Mouse (Mus musculus) kidney, postnatal 4 days (tissue): ENCODE data around the gene Ntm.

Source experiments
- DNase-seq, 2 experiments: peaks; one replicate each; pipeline ENCODE4 v3.0.0; 2021; ENCODE audit warnings: mixed read lengths in 2 of 2

Ntm gene

DNA sequence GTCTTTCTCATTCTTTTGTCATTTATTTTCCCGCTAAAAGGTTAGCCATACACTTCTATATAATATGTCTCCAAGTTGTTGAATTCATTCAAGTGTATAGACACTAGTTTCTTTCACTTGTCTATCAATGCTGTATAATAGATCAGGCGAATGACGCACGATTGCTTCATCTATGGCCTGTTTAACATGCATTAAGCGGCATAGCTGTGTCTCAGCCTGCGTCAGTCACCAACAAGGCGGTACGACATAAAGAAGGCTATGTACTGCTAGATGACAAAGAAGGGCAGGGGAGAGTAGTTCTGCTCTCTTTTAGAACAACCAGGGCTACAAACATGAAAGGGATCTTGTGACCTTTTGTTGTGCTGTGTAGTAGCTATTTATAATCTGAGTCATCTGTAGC lies 746.4 kb downstream of the Ntm start:
- DNase-seq, result no peak

DNA sequence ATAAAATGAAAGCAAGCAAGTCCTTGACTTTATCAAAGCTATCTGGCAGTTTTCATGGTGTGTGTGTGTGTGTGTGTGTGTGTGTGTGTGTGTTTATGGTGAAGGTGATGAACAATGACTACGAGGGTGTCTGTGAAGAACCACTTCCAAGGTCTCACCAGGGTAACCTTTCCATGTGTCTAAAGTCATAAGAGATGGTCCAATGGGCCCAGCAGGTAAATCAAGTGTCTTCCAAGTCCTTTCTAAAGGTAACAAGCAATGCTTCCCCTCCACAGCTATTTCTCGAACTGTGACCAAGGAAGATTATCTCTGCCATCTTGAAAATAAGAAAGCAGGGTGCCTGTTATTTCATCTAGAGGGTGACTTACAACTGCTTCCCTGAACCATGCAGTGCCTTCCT lies 747.1 kb downstream of the Ntm start:
- DNase-seq, result no peak

DNA sequence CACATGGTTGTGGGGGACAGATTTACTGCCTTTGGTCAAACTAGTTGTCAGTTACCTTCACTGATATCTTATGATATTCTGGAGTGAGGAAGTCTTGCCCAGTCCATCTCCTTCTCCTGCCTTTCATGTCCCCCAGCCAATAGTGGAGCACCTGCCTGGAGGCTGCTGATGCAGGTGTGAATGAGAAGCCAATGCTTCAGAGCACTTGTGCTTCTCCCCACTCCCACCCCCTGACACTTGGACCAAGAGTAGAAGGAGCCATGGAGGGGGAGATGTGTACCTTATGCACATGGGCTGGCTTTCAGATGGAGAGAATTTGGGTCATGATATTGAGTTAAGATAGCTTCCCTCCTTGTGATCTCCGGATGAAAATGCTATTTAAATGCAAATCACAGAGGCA lies 747.7 kb downstream of the Ntm start:
- no peak for DNase-seq

DNA sequence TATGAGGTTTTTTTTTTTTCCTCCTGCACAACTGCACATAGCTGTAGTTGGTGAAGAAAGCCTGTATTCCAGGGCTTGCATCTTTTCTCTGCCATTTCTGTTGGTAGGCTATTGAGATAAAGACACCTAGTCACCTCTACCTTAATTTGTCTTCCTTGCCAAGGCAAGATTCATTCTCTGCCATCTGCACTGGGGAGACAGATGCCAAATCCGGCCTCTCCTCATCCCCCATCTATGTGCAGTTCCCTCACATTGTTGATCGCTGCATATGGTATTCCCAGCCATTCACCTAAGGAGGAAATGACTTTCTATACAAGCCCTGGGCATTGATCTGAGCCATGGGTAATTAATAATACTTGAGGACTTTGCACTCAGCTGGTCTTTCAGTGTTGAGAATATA lies 753.7 kb downstream of the Ntm start:
- DNase-seq, result no peak

DNA sequence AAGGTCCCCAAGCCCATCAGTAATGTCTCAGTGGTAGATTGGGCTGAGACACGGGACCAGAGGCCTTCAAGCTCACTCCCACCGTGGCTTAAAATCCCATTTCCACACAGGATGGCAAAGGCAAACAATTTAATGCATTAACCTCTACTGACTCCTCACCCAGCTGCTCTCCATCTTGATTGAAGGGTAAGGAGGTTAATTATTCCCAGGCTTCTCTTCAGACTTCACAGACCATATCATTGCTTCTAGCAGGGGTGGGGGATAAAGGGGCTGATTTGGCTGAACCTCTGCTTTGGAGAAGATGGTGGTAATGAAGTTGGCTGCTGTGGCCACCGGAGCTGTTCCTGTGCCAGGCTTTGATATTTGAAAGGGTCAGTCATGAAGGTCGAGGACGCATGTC lies 754.8 kb downstream of the Ntm start:
- DNase-seq, result no peak

DNA sequence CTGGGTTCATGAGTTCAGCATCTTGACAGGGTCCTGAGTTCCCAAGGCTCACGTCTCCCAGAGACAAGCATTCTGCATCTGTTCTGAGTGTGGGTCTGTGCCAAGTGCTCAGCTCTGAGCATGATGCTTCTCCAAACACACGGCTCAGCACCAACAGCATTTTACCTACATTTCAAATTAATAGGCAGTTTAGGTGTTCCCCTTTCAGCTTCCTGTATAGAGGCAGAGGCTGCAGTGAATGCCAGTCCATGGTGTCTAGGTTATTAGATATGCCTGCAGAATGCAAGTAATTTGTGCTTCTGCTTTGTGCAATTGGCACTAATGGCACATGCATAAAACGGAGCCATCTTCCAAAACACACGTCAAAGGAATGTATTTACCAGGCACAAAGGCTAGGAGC lies 757.3 kb downstream of the Ntm start:
- no peak for DNase-seq

DNA sequence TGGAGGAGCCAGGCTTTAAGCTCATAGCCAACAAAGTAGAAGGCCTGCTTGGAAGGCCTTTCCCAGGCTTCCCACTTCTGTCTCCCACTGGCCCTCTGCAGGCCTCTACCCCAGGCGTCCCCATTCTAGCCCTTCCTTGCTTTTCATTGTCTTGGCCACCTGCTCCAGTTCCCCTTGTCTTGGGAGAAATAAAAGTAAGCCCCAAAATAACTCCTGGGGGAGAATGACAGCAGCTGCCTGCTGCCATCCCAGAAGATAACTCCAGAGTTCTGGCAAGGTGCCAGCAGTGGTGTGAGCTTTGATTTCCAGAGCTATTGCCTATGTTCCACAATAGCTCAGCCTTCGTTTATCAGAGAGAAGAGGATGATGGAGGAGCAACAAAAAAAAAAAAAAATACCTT lies 760.7 kb downstream of the Ntm start:
- peak in 1 of 2 experiments; percentile 8 for DNase-seq

DNA sequence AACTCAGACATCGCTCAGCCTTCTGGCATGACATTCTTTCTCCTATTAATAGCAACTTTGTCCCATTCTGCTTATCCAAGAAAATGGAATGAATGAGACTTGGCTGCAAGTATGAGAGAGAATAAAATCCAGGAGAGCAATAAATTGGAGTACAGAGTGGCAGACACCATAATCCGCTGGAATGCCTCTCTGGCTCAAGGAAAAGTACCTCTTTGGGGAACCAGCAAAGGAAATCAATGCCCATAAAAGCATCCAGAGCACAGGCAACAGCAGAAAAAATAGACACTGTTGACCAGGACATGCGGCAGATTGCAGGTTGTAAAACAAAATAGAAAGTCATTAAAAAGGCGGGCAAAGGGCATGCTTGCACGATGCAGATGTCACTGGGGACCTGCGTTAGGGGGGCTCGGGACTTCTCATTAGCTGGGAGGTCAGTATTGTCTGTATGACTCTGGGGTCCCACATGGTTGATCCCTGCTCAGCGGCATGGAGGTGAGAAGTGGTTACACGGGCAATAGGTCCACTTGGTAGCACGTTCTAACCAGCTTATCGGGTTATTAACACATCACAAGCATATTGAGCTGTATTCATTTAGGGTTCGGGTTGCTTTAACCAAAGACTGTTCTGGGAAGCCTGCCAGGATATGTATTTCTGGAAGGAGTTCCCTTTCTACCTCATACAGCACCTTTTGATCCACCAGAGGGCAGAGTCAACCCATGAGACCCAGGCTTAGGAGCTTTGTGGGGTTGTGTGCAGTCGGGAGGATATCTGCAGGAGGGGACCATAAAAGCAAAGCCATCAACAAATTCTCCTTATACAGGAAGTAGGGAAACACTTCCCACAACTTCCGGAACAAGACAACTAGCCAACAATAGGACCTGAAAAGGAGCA lies 761.5 kb downstream of the Ntm start:
- DNase-seq, result peak; percentile 58 to 73

DNA sequence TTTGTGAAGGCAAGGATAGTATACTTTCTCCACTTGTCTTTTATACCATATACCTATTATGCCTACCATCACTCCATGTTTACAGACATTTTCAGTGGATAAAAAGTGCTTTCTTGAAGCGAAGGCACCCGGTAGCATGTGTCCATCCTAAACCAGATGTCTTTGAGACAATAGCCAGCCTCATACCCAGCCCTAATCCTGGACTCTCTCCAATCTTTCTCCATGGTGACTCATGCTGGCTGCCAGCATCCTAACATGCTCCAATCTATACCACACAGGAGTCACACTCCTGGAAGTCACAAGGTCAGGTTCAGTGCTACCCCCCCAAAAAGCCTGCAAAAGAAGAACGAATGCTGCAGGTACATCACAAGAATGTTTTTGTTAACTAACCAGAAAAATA lies 765.9 kb downstream of the Ntm start:
- DNase-seq, result no peak

DNA sequence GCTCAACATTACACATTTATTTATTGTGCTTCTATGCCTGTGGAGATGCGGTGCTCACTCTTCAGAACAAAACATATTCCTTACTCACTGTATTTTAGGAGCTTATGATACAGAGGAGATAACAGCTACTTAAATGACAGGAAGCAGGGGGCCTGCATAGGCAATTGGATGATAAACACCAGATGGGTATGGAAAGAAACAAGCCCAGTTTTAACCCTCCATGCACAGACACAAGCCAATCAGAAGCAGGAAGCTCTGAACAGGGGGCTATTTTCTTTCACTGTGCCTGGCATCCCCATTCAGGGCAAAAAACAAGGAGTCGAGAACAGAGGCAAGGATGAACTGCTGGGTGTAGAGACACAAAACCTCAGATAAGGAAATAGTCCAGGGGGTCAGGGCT lies 768.7 kb downstream of the Ntm start:
- DNase-seq, result no peak

DNA sequence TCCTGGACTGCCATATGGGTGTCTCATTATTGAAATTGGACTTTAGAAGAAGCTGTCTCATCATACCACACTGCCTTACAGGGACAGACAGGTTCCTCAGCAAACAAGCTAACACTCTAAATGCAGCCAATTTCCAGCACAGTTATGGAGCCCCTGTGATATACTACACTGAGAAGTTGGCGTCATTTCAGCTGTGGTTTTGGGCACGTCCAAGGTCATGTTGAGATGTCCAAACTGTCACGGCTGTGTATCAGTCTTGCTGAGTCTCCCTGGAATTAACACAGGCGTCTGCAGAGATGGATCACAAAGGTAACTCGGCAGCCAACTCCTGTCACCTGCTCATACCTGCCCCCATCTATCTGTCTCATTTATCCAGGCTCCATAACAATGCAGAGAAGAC lies 779.9 kb downstream of the Ntm start:
- DNase-seq, result no peak

DNA sequence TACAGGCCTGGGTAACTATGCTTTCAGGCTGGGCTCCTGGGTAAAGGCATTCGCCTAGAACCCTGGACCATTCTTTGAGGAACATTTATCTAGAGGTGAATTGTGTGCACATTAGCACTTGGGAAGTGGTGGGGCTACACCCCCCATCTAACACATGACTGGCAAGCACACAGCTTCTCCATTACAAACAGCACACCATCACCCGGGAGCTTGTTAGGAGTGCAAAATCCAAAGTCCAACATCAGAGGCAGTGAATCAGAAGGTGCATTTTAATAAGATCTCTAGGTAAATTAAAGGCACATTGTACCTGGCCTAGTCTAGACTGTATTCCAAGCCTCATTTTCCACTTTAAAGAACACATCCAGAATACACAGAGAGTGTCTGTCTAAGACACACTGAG lies 781.3 kb downstream of the Ntm start:
- peak in 1 of 2 experiments; percentile 19 for DNase-seq

DNA sequence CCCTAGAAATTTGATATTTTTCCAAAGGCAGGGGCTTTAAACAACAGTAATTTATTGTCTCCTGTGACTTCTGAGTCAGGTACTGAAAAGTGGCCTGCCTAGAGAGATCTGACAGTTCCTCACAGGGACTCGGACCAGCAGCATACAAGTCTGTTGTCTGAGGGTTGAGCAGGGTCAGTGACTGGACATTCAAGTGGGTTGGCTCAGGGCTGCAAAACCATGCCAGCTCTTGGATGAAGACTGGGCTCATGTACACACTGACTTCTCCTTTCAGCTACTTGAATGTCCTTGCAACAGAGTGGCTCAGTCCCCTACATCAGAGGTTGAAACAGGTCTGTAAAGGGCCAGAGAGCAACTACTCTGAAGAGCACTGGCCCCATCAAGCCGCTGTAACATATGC lies 797.2 kb downstream of the Ntm start:
- DNase-seq, result no peak

DNA sequence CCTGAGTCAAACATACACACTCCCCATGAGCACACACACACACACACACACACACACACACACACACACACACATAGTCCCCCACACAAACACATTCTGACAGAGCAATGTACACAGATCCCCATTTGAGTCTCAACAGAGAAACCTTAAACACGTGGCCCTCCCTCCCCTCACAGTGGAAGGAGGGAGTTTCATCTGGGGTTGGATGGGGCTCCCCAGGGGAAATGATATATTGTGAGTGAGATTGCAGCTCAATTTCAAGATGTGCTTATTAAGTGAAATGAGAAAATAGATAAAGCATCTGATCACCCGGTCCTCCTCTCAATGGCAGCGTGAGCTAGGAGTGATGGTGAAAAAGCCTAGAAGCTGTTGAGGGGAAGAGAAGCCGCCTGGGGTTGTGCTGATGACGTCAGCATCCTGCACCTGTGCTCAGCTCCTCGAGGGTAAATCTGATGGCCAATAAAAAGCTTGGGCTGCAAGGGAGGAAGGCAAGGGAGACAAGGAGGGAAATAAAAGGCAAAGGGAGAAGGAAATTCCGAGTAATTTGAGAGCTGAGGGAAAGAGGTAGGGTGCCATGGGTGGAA lies 801.8 kb downstream of the Ntm start:
- no peak for DNase-seq

DNA sequence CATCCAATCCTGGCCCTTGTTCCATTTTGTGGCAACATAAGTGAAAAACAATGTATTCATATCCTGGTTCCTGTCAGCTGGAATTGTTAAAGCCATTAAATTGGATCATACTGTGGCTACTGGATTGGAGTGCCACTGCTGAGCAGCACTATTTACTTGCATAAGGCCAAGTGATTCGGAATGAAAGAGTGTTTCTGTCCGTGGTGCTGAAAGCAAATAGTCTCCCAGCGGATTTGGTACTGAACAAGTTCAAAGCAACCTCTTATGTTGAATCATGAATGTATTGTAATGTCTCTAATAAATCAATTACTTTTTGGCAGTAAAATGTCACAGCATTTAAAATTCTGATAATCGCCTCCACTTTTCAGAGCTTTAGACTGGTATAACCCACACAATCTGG lies 817.0 kb downstream of the Ntm start:
- peak; percentile 64 to 69 for DNase-seq

DNA sequence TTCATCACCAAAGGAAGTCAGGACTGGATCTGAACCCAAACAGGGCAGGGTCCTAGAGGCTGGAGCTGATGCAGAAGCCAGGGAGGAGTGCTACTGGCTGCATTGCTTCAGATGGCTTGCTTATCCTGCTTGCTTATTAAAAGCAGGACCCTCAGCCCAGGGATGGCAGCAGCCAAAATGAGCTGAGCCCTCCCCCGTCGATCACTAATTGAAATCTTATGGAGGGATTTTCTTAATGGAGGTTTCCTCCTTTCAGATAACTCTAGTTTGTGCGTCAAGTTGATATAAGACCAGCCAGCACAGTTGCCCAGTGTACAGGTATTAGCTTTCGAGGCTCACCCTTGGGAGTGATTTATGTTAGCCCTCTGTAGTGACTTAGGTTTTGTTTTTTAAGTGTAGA lies 826.9 kb downstream of the Ntm start:
- DNase-seq, result no peak

DNA sequence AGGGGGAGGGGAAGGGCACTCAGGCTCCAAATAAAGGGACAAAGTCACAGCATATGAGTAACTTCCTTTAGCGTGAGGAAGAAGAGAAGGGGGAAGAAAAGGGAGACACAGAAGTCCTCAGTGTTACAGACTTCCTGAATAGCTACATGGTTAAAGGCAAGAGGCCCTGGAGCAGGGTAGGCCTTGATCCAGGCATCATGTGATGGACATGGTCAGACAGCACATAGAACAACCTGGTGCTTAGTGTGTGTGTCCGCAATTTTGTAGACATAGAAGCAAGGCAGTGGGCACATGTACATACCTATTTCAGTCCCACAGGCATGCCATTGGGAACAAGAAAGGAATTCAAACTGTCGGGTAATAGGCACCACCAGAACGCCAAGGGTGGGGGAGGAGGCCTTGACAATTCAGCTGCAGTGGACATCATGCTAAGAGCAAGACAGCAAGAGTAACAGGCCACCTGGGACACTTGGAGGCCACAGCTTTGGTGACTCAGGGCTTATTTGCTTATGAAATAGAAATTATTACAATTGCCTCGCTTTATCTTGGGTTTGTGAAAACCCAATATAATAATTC lies 832.1 kb downstream of the Ntm start:
- DNase-seq, result no peak

DNA sequence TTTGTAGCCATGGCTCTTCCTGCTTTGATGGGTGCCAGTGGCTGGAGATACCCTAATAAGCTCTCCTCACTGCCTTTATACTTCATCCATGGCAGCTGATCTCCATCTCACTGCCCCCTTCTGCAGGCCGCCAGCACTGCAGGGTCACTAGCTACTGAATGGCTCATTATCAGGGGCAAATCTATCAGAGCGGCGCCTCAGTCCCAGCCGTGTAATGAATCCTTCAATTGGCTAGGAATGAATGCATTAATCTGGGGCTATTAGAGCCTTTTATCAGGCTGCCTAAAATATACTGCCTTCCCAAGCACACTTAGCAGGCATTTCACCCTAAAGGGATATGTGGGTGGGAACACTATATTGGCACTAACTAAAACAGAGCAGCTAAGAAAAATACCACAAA lies 832.6 kb downstream of the Ntm start:
- peak in 1 of 2 experiments; percentile 19 for DNase-seq

DNA sequence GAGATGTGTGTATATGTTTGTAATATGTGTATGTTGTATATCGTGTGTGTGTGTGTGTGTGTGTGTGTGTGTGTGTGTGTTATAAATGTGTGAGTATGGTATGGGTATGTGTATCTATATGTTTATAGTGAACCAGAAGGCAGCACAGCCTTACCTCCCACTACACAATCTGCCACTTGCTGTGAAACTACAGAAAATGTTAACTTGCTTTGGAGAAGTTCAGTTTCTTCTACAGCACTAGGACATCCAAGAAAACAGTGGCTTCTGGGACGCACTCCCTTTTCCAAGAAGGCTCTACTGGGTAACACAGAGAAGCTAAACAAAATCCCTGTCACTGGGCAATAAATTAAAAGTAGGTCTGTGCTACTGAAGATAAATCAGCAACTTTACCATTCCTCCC lies 834.5 kb downstream of the Ntm start:
- DNase-seq, result no peak

DNA sequence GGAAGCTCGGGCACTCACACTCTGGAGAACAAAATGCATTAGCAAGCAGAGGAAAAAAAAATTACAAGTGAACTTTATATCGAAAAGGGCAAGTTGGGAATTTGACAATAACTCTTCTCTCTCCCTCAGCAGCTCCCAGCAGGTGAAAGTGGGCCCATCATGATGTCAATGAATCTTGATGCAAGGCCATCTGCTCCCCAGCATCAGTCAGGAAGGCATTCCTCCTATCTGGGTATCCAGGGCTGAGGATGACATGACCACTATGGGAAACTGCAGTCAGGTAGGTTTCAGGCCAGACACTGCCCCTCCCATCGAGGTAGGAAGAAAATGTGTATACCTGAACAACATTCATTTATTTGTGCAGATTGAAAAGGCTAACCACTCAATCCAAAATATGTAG lies 838.5 kb downstream of the Ntm start:
- DNase-seq, result no peak

DNA sequence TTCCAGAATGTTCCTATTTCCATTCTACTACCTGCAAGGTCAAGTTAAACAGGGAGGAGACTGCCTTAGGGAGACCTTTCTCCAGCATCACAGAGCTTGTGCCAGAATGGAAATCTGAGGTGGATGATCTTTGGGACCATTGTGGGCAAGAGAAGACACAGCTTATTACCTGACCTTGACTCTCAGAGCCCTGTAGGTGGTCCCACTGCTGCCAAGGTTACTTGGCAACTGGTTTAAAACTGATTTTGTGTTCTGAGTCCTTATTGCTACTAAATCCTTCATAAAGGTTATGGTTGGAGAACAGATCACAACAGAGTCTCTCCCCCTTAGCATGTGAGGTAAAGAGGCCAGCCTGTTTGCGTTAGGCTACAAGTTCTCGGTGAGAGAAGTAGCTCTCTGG lies 839.1 kb downstream of the Ntm start:
- DNase-seq, result no peak

DNA sequence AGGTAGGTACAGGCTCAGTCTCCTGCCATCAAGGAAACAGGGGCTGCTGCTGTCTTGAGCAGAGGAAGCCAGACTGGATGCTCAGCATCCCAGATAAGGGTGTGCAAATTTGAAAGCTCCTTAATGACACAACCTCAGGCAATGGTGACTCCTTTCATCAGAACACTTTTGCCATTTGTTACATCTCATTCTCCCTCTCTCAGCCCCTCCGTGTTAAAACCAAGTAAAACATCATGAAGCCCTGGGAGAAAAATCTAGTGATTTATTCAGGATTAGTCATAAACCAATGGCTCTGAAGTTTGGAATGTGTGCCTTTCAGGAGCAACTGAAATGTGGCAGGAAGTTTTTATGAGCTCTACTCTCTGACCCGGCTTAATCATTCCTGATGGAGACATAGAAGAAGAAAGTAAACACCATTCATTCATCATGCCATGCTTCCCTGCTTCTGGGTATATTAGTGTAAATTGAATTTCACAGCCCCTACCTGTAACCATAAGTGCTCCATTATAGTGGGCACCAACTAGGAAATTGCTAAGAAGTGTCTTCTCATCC lies 845.3 kb downstream of the Ntm start:
- peak in 1 of 2 experiments; percentile 7 for DNase-seq

DNA sequence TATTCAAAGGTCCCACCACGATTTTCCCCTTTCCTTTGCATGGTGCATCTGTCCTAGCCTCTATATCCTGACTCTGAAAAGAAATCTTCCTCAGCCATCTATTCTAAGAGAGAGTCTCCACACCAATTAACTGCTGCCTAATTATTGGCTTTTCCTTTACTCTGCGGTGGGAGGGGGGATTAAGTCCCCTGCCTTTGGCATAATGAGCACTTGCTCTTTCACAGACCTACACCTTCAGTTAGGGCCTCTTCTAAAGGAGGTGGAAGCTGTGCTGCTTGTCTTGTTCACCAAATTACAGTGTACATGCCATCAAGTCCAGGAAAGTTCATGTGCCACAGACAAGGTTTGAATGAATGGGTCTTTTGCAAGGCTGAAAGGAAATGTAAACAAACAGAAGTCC lies 847.6 kb downstream of the Ntm start:
- DNase-seq, result no peak

DNA sequence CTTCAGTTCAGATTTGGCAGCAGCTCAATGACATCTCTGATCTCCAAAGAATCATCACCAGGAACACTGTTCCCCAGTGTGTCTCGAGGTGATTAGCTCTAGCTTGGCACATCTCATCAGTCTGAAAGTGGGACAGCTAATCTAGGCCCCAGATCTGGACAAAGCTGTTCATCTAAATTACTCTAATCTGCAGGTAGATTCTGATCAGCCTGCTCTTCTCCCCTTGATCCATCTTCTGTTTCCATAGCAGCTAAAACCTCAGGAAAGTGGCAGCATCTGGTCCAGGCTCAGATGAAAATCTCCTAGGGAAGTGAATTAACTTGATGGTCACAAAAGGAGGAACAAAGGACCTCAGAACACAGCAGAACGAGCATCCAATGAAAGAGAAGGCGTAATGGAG lies 856.2 kb downstream of the Ntm start:
- DNase-seq, result no peak
